Mouse (Mus musculus) 3T3-L1 (cell line): Measurements from ENCODE around the gene Rnf19b.

Source experiments
- DNase-seq: peaks from one replicate; pipeline ENCODE4 v3.0.0-alpha.2; 2015; ENCODE audit warnings: low read depth, low spot score

Gene Rnf19b

DNA sequence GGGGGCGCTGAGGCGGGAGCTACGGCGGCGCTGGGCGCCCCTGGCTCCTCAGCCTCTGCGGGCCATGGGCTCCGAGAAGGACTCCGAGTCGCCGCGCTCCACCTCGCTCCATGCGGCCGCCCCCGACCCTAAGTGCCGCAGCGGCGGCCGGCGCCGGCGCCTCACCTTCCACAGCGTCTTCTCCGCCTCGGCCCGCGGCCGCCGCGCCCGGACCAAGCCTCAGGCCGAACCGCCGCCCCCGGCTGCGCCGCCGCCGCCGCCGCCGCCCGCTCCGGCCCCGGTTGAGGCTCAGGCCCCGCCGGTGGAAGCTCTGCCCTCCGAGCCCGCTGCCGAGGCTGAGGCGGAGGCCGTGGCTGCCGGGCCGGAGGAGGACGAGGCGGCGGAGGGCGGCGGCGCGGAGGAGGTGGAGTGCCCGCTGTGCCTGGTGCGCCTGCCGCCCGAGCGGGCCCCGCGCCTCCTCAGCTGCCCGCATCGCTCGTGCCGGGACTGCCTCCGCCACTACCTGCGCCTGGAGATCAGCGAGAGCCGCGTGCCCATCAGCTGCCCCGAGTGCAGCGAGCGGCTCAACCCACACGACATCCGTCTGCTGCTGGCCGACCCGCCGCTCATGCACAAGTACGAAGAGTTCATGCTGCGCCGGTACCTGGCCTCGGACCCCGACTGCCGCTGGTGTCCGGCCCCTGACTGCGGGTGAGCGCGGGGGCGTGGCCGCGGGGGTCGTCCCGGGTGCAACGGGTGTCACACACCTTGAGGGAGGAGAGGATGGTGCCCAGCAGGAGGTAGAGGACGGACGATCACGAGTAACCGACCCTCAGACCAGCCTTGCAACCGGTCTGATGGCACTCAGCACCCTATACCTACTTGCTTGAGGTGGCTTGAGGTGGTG, at the start of gene Rnf19b:
Rnf19b (plus strand) TSS at position 65 of the 886 bp plus-strand sequence.
- DNase-seq: no peak

DNA sequence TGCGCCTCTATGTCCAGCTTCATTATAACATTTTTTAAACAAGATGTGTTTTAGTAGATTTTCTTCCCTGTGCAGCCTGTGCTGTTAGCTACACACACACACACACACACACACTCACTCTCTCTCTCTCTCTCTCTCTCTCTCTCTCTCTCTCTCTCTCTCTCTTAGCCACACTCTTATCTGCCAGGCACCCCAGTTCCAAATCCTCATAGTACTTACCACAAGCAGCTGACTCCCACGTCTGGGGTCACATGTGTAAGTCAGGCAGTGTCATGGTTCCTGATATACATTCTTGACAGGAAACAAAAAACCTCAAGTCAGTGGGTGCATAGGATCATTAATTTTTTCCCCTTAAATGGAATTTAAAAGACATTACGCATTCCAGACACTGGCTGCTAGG, 49.4 kb upstream of the Rnf19b start:
- DNase-seq: no peak

DNA sequence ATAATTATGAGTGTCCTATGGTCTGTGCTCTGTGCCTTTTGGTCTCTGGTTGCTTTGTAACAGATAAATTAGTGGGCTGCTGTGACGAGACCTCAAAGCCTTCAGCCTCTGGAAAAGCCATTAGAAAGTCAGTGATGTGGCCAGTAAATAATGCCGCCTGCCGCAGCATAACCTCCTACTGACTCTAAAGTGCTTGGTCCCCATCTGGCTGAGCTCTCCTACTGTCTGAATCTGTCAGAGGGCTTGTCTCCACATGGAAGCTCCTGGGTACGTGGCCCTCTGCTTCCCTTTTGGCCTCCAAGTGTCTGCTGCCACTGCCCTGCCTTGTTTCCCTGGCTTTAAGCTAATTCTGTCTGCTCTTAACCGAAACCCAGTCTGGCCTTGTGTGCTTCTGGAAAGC, 48.5 kb upstream of the Rnf19b start:
- DNase-seq: no peak

DNA sequence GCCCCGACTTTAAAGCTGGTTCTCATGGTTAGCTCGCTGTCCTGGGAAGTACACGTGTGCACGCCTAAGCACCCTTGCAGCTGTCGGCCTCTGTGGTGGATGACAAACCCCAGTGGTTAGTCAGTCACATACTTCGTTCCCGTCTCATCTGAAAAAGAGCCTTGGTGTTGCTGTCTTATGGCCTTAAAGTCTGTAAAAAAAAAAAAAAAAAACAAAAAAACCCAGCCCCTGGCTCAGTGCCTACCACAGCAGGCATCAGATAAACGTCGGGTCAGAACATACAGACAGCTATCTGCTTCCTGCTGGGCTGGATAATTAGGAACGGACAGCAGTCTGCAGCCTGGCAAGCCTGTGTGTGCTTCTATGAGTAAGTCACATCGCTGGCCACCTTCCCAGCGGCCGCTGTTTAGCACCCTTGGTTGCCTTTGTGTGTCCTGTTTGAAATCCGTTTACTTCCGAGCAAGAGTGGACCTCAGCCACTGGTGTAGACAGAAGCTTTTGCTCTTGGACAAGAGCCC, 46.4 kb upstream of the Rnf19b start:
- peak; percentile 98 for DNase-seq

DNA sequence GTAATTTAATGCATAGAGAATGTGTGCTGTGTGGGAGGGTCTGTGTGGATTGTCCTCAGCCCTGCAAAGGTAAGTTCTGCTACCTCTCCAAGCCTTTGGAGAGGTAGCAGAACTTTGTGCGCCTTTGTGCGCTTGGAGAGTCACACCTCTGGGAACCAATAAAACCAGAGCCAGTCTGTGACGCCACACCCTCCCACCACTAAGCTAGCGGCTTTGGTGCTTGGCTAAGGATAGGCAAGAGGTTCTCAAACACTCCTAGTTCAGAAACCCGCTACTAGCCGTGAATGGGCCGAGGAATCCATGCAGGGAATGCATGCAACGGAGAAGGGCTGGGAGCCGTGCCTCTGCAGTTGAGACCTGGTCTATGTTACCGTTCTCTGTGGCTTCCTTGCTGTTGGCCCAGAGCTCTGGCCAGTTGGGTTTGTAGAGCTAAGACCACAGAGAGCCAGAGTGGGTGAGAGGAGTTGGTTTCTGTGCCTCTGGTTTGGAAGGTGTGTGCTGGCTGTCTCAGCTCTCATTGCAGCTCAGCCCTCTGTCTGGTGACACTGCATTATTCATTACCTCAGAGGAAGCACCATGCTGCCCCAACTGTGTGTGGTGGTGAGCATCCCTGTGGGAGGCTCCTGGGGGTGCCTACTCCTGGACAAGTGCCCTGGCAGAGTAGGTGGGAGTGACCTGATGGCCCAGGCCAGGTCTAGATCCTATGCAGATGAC, 44.8 kb upstream of the Rnf19b start:
- DNase-seq: no peak

DNA sequence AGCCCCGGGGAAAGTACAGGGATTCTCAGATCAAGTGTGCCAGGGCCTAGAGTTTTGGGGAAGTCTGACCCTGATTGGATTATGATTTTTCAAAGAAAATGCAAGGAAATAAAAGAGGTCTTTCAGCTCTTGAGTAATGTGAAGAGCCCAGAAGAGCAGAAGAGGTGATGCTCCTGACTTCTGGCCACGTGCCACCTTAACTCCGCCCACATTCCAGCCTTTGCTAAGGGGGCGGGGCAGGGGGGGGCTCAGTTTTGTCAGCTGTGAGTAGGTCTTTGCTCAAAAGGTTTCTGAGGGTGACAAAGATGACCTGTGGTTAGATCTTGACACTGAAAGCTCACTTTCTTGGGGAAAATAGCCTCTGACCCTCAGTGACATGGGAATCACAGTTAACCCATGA, 41.7 kb upstream of the Rnf19b start:
- peak; percentile 43 for DNase-seq

DNA sequence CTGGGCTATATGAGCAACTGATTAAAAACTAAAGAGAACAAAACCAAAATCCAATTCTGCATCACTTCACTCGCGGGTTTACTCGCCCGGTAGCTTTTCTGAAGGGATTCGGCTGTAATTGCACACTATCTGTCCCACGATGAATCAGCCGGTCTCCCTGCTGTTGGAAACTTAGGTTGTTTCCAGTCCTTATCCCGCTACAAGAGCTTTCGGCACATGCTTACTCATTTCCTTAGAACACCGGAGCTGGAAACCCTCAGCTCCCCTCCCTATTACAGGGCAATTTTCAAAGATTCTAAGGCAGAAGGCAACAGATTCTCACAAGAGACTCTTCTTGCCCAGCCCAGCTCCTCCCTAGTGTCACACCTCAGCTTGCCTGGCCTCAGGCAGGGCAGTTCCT, 40.9 kb upstream of the Rnf19b start:
- peak; percentile 67 for DNase-seq

DNA sequence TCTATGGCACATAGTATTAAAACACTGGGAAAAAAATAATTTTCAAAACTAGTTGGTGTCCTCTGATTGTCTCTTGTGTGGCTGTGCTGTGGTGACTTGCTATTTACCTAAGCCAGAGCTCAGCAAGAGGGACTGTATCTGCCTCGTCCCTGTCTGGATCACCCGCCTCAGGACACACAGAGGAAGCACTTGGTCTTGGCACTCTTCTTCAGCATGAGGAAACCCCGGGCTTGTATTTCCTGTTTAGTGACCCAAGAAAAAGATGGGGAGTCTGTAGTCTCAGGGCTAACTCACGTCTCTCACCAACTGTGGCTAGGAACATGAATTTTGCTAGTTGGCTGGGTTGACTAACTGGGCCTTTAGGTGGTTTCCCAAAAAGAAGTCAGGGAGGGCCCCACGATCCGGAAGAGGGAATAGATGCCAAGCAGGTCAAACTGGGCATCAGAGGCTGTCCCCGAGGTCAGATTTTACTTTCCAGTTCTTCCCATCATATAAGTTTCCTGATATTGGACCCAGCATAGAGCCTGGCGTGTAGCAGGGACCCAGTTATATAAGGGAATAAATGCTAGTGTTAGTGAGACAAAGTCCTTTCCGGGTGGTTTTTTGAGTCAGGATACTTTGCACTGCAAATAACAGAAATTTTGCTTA, 39.2 kb upstream of the Rnf19b start:
- no peak for DNase-seq

DNA sequence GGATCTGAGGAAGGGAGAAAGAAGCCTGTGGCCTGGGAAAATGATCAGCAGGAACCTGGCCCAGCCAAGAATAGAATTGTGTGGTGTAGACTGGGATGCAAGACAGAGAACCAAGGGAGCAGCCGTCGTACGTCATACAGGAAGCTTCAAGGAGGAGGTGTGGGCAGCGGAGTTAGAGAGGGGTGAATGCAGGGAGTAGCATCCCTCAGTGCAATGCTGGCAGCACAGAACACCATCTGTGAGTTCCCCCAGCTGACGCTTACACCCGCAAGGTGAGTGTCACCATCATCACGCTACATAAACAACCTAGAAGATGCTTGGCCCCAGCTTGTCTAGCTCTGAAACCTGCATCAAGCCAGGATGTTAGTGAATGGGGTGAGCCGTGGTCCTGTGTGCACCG, 38.3 kb upstream of the Rnf19b start:
- DNase-seq: no peak

DNA sequence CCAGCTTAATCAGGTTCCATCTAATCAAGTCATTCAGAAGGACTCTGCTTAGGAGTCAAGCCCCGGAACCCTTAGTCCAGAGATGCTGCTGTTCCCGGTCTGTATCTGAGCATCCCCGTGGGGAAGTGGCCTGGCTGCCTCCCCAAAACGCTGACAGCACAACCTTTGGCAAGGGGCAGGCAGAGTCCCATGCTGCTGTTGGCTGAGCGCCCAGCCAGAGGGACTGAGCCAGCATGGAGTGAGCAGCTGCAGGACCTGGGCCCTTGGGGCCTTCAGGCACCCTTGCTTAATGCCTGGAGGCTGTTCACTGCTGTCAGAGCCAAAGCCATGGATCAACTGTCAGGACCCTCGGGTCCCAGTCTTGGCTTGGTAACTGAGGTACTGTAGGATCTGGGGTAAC, 37.6 kb upstream of the Rnf19b start:
- peak; percentile 82 for DNase-seq

DNA sequence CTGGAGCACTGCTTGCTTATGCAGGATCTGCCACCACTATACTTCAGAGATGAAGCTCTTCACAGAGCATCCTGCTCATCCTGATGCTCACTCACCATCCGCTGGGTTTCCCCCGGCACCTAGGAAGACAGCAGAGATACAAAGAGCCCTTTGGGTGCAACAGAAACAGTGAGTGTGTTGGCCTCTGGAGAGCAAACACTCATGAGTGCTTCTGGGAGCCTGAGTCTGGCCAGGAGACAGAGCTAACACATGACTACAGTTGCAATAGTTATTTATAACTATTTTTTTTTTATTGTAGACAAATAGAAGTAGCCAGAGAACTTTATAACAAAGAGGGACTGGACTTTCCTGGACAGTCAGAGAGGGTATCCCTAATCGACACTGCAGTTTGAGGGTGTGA, 36.6 kb upstream of the Rnf19b start:
- DNase-seq: peak; percentile 33

DNA sequence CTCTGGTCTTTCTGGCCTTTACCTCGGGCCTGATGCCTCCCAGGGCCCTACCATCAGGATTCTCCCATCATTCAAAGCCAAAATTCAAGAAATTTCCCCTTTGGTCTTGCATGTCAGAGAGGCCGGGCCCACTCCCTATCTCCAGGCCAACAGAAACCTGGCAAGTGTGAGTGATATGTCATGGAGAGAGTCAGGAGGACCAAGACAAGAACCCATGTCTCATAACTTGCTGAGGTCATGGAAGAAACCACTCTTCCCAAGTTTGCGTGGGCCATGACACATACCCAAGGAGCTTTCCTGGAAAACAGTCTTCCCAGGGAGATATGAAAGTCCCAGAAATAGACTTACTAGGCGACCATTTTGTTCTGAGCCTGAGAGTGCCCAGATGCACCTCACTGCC, 36.2 kb upstream of the Rnf19b start:
- peak; percentile 52 for DNase-seq

DNA sequence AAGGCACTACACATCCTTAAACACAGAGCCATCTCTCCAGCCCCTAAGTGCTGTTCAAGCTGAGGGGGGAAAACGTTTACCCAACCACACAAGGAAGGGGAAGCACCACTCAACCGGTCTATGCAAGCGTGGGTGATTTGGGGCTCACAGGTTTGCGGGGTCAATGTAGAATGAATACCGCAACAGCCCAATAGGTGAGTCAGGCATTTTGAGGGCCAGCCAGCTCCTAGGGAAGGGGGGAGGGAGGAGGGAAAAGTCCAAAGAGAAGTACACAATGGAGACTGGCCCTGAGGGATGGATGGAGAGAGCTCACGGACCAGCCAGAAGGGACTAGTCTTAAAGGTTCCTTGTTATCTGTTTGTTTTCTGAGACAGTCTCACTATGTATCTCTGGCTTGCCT, 34.2 kb upstream of the Rnf19b start:
- DNase-seq: peak; percentile 29

DNA sequence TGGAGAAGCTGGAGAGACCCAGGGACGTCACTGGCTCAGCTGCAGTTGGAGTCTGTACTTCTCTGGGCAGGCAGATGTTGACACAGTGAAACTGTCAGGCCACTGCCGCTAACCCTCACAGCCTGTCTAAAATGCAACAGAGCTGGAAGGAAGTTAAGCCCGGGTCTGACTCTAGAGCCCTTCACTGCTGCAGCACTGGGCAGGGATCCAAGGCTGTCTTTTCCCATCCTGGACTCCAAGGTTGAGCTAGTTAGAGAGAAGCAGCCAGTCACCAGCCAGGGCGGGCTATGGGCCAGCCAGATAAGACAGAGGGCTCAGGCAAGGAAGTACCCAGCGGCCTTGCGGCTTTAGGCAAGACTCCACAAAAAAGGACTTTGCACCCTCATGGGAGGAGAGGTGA, 33.3 kb upstream of the Rnf19b start:
- peak; percentile 73 for DNase-seq

DNA sequence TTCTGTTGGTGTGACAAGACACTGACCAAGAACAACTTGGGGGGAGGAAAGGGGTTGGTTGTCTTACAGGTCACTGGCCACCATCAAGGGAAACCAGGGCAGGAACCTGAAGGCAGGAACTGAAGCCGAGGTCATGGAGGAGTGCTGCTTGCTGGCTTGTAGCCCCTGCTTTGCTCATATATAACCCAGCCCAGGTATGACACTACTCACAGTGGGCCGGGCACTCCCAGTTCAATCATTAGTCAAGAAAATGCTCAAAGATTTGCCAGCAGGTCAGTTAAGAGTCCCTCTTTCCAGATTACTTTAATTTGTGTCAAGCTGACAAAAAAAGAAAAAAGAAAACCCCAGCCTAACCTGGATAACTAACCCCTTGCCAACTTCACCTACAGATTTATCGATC, 32.4 kb upstream of the Rnf19b start:
- no peak for DNase-seq

DNA sequence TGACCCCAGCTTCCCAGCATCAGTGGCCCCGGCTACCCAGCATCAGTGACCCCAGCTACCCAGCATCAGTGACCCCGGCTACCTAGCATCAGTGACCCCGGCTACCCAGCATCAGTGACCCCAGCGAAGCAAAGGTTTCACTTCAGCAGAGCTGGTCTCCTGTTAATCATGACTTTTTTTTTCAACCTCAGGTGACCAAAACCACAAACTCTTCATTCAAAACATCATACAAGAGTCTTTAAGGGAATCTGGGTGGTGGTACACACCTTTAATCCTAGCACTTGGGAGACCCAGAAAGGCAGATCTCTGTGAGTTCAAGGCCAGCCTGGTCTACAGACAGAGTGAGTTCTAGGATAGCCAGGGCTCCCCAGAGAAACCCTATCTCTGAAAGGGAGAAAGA, 27.3 kb upstream of the Rnf19b start:
- no peak for DNase-seq

DNA sequence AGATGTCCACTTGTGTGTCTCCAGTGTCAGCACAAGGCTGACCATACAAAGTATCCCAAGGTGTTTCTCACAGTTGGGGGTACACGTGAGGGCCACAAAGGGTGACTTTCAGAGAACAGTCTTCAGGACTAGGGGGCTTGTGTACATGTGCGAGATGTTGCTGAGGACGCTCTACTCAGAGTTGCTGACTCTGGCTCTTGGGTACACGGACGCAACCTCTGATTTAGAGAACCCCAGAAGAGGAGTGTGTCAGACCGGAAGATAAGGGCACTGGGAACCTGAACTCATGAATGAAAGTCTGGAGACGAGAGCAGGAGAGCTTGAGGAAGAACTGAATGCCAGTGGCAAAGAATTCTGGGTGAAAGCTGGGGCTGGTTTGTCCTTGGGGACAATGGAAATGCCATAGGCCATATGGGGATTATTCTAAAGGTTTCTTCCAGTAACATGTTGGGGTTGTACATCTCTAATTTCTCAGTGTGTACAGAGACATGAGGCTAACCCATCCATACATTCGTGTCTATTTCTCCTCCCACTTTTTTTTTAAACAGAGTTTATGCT, 26.6 kb upstream of the Rnf19b start:
- no peak for DNase-seq

DNA sequence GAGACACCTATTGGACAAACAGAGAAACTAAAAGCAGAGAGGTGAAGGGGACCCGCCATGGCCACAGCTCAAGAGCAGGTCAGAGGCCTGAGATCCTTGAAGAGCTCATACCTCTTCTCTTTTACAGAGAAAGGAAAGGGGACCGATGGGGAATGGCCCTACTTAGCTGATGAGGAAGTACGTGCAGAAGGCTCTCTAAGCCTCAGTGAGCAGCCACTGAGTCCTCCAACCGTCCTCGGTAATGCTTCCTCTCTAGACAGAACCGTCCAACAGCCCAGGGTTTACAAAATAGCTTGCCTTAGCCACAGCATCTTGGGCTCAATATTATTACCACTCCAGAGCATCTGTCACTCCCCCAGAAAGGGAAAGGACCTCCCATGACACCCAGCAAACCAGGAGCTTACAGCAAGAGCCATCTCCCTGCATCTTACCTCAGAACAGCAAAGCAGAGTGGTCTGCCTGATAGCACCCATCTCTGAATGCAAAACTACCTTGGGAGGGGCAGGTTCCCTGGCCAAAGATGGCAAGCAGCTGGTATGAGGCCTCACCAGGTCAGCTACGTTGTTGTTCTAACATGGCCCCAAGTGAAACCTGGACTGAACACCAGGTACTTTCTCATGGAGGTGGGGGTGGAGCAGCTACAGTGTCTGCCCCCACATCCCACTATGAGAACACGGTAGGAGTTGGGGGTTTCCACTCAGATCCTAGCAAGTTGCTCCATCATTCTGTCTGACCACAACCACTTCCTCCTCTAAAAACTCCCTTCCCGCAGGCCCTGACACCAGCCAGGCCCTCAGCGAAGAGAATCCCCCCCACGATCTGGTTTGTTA, 25.7 kb upstream of the Rnf19b start:
- peak; percentile 75 for DNase-seq

DNA sequence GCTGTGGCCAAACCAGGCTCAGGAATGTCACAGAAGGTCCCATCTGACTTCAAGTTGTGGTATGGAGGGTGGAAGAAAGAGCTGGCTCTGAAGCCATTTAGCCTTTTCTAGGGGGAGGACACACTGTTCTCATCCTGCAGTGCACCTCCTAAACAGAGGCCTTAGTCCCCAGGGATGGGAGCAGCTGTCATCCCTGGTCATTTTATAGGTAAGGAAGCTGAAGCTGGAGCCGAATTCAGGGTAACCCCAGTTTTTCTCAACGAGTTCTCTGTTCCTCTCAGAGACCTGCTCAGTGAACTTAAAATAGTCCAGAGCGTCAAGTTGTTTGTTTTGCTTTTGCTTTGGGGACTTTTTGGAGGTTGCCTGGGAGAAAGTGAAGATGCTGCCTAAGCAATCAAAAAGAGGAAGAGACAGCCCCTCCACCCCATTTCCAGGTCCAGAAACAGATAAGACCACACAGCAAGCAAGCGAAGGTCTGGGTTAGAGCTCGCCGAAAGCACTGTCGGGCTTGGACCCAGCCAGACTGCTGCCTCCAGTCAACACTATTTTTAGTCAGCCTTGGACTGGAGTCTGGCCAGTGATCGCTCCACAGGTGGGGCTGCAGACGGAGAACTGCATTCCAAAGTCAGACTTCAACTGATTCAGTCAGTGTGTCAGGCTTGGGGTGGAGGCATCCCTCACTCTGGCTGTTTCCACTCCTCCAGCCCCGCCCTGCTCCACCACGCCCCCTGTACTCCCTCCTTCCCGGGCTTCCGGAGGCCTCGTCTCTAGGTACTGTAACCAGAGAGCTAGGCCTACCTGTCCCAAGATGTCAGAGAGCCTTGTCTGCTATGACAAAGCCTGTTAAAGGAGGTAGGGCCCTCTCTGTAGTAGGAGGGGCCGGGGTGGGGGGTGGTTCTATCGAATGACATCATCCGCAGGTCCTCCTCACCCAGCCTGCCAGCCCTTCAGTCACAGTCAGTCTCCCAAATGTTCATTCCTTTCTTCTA, 24.8 kb upstream of the Rnf19b start:
- DNase-seq: peak; percentile 92

DNA sequence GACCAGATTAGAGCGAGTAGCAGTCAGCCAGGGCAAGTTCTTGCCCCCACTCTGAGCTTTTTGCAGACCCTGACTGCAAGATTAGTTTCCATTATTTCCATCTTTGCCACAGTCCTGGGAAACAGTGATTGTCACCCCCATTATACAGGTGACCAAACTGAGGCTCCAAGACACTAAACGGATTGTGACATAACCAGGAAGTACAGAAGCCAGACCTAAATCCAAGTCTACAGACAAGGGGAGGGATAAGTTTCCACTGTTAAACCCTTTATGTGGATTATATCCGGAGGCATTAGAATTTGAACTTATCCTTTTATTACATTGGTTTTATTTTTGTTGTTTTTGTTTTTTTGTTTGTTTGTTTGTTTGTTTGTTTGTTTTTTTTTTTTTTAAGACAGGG, 23.8 kb upstream of the Rnf19b start:
- DNase-seq: no peak
